Mouse (Mus musculus): Measurements from ENCODE around the gene Trub1. TPM values are rescaled to one million over a fixed set of nuclear protein-coding genes. Genes with fewer than 3 reads are reported as not detected.

Trub1 gene
- polyA plus RNA-seq, 1 experiment from 2014 or later: 18.3 TPM

- no peak for DNase-seq (ENCODE audit: low spot score)
Observed at GRCm38 (mm10) chr19:57494020-57494419, 41.3 kb downstream of the Trub1 start.

GRCm38 (mm10) chr19:57498110-57498743 lies 45.5 kb downstream of the Trub1 start:
- DNase-seq (ENCODE audit: low spot score): no peak

- DNase-seq (ENCODE audit: low spot score): no peak
Observed at GRCm38 (mm10) chr19:57498884-57499410, 46.2 kb downstream of the Trub1 start.

GRCm38 (mm10) chr19:57500254-57500653 lies 47.5 kb downstream of the Trub1 start:
- no peak for DNase-seq (ENCODE audit: low spot score)

GRCm38 (mm10) chr19:57503144-57503543 lies 50.4 kb downstream of the Trub1 start:
- DNase-seq (ENCODE audit: low spot score): no peak

- no peak for DNase-seq (ENCODE audit: low spot score)
Observed at GRCm38 (mm10) chr19:57505048-57505932, 52.6 kb downstream of the Trub1 start.

GRCm38 (mm10) chr19:57506591-57506990 lies 53.9 kb downstream of the Trub1 start:
- no peak for DNase-seq (ENCODE audit: low spot score)

- DNase-seq (ENCODE audit: low spot score): no peak
Observed at GRCm38 (mm10) chr19:57508261-57508788, 55.6 kb downstream of the Trub1 start.

- no peak for DNase-seq (ENCODE audit: low spot score)
Observed at GRCm38 (mm10) chr19:57509758-57510319, 57.1 kb downstream of the Trub1 start.

GRCm38 (mm10) chr19:57510836-57511235 lies 58.1 kb downstream of the Trub1 start:
- no peak for DNase-seq (ENCODE audit: low spot score)

GRCm38 (mm10) chr19:57513123-57513522 lies 60.4 kb downstream of the Trub1 start:
- DNase-seq (ENCODE audit: low spot score): no peak

GRCm38 (mm10) chr19:57521721-57522120 lies 69.0 kb downstream of the Trub1 start:
- DNase-seq (ENCODE audit: low spot score): no peak

- DNase-seq (ENCODE audit: low spot score): no peak
Observed at GRCm38 (mm10) chr19:57523363-57523762, 70.7 kb downstream of the Trub1 start.

- DNase-seq (ENCODE audit: low spot score): no peak
Observed at GRCm38 (mm10) chr19:57525693-57526092, 73.0 kb downstream of the Trub1 start.

GRCm38 (mm10) chr19:57530212-57530611 lies 77.5 kb downstream of the Trub1 start:
- DNase-seq (ENCODE audit: low spot score): no peak

GRCm38 (mm10) chr19:57534262-57534661 lies 81.5 kb downstream of the Trub1 start:
- DNase-seq (ENCODE audit: low spot score): no peak

- no peak for DNase-seq (ENCODE audit: low spot score)
Observed at GRCm38 (mm10) chr19:57536512-57536911, 83.8 kb downstream of the Trub1 start.

- DNase-seq (ENCODE audit: low spot score): no peak
Observed at GRCm38 (mm10) chr19:57537510-57538182, 84.9 kb downstream of the Trub1 start.

- DNase-seq (ENCODE audit: low spot score): no peak
Observed at GRCm38 (mm10) chr19:57540118-57540517, 87.4 kb downstream of the Trub1 start.
